Mouse (Mus musculus) myocyte (in vitro differentiated cells): Measurements from ENCODE around the gene Tmem178. TPM values are rescaled to one million over a fixed set of nuclear protein-coding genes. Genes with fewer than 3 reads are reported as not detected.

Experiments
- H3K27me3 ChIP-seq: one replicate; pipeline ENCODE4 v1.6.1; 2011; ENCODE audit not compliant: control insufficient read depth, insufficient read depth, insufficient read length
- H3K36me3 ChIP-seq: one replicate; pipeline ENCODE4 v1.6.1; 2011; ENCODE audit not compliant: control insufficient read depth, insufficient read depth
- H3K4me2 ChIP-seq: one replicate; pipeline ENCODE4 v1.6.1; 2011; ENCODE audit warnings: low read depth, control low read depth
- H3K4me3 ChIP-seq: one replicate; pipeline ENCODE4 v1.5.1; 2011; ENCODE audit warnings: mild to moderate bottlenecking, control low read depth, moderate library complexity
- H3K79me2 ChIP-seq: one replicate; pipeline ENCODE4 v1.6.1; 2011; ENCODE audit not compliant: control insufficient read depth, insufficient read depth
- H3ac ChIP-seq: one replicate; pipeline ENCODE4 v1.6.1; 2011; ENCODE audit not compliant: control insufficient read depth, insufficient read length
- CEBPB ChIP-seq: IDR thresholded peaks from 2 replicates; pipeline ENCODE4 v1.6.1; 2011; ENCODE audit warnings: mild to moderate bottlenecking, moderate library complexity; ENCODE audit not compliant: poor library complexity, insufficient read depth, severe bottlenecking
- E2F4 ChIP-seq: IDR thresholded peaks from one replicate; pipeline ENCODE4 v1.6.1; 2011; ENCODE audit warnings: mild to moderate bottlenecking, control low read depth, moderate library complexity; ENCODE audit not compliant: insufficient read depth
- MAX ChIP-seq: IDR thresholded peaks from one replicate; pipeline ENCODE4 v1.6.1; 2011; ENCODE audit warnings: low read depth, mild to moderate bottlenecking, control low read depth
- MYOD1 ChIP-seq, 3 experiments: IDR thresholded peaks; one replicate each; pipeline ENCODE4 v1.6.1; 2011; ENCODE audit warnings: control low read depth in 2 of 3, low read depth in 2 of 3, mild to moderate bottlenecking in 2 of 3, moderate library complexity in 1 of 3; ENCODE audit not compliant: insufficient read length in 2 of 3, control insufficient read depth in 1 of 3
- MYOG ChIP-seq, 3 experiments: IDR thresholded peaks; one replicate each; pipeline ENCODE4 v1.6.1; 2011; ENCODE audit warnings: control low read depth in 2 of 3, low read depth in 2 of 3, mild to moderate bottlenecking in 2 of 3; ENCODE audit not compliant: insufficient read length in 2 of 3, control insufficient read depth in 1 of 3, insufficient read depth in 1 of 3
- POLR2A ChIP-seq: IDR thresholded peaks from one replicate; pipeline ENCODE4 v1.6.1; 2011; ENCODE audit warnings: low read depth, mild to moderate bottlenecking, control low read depth, moderate library complexity; ENCODE audit not compliant: insufficient read length
- POLR2AphosphoS2 ChIP-seq: IDR thresholded peaks from one replicate; pipeline ENCODE4 v1.6.1; 2011; ENCODE audit warnings: low read depth, control low read depth; ENCODE audit not compliant: insufficient read length
- REST ChIP-seq: IDR thresholded peaks from one replicate; pipeline ENCODE4 v1.6.1; 2011; ENCODE audit warnings: mild to moderate bottlenecking, control low read depth, moderate library complexity; ENCODE audit not compliant: insufficient read depth, insufficient read length
- SRF ChIP-seq: IDR thresholded peaks from one replicate; pipeline ENCODE4 v1.6.1; 2011; ENCODE audit warnings: low read depth; ENCODE audit not compliant: control insufficient read depth, insufficient read length
- TCF12 ChIP-seq: IDR thresholded peaks from one replicate; pipeline ENCODE4 v1.6.1; 2011; ENCODE audit warnings: mild to moderate bottlenecking, control low read depth; ENCODE audit not compliant: poor library complexity, insufficient read depth, severe bottlenecking
- TCF3 ChIP-seq: IDR thresholded peaks from one replicate; pipeline ENCODE4 v1.6.1; 2011; ENCODE audit warnings: low read depth, control low read depth; ENCODE audit not compliant: insufficient read length
- USF1 ChIP-seq: IDR thresholded peaks from one replicate; pipeline ENCODE4 v1.6.1; 2011; ENCODE audit warnings: low read depth, mild to moderate bottlenecking, control low read depth, moderate library complexity
- polyA plus RNA-seq: library from polyadenylated mRNA; unstranded; fragments of >200 nt; fragmentation: generic; extraction: Trizol; gene quantifications from one replicate; pipeline ENCODE4 v1.2.1, GENCODE M21; 2012; ENCODE audit warnings: missing spikeins

Gene Tmem178
- polyA plus RNA-seq, 1 experiment: not detected

- no peak overlapping the region for H3ac ChIP-seq
- H3K4me2 ChIP-seq: no peak overlapping the region
- no peaks in the 10 kb centered on the region for H3K79me2 ChIP-seq
- H3K36me3 ChIP-seq: peaks cover 6% of the 10 kb centered on the region
- H3K27me3 ChIP-seq: no peaks in the 10 kb centered on the region
- no peak overlapping the region for H3K4me3 ChIP-seq
- no peak for TF ChIP-seq E2F4
- TF ChIP-seq POLR2A: no peak
- no peak for TF ChIP-seq POLR2AphosphoS2
- no peak for TF ChIP-seq MAX
- TF ChIP-seq MYOG (IDR thresholded peaks at IDR 0.05; ENCODE audit: control insufficient read depth in 1 of 3, insufficient read depth in 1 of 3, insufficient read length in 2 of 3, low read depth in 2 of 3): no peak
- no peak for TF ChIP-seq USF1
- no peak for TF ChIP-seq SRF
- no peak for TF ChIP-seq TCF12
- no peak for TF ChIP-seq REST
- no peak for TF ChIP-seq CEBPB
- TF ChIP-seq MYOD1 (IDR thresholded peaks at IDR 0.05; ENCODE audit: control insufficient read depth in 1 of 3, insufficient read length in 2 of 3, low read depth in 2 of 3): no peak
- no peak for TF ChIP-seq TCF3
These were observed 88.5 kb downstream of the Tmem178 start for GRCm38 (mm10) chr17:81032957-81033356.

- Histone ChIP-seq H3K36me3 (peaks cover 6% of the 10 kb centered on the region), H3K4me2 (no peak overlapping the region), H3ac (no peak overlapping the region), H3K27me3 (no peaks in the 10 kb centered on the region), H3K4me3 (no peak overlapping the region), H3K79me2 (no peaks in the 10 kb centered on the region)
- TF ChIP-seq SRF: no peak
- TF ChIP-seq POLR2A: no peak
- TF ChIP-seq E2F4: no peak
- no peak for TF ChIP-seq POLR2AphosphoS2
- no peak for TF ChIP-seq REST
- TF ChIP-seq CEBPB: no peak
- no peak for TF ChIP-seq MAX
- no peak for TF ChIP-seq TCF12
- TF ChIP-seq TCF3: no peak
- no peak for TF ChIP-seq USF1
- no peak for TF ChIP-seq MYOG (IDR thresholded peaks at IDR 0.05; ENCODE audit: control insufficient read depth in 1 of 3, insufficient read depth in 1 of 3, insufficient read length in 2 of 3, low read depth in 2 of 3)
- no peak for TF ChIP-seq MYOD1 (IDR thresholded peaks at IDR 0.05; ENCODE audit: control insufficient read depth in 1 of 3, insufficient read length in 2 of 3, low read depth in 2 of 3)
These were observed 90.9 kb downstream of the Tmem178 start for GRCm38 (mm10) chr17:81035354-81035753.

GRCm38 (mm10) chr17:81038707-81039408, 94.4 kb downstream of the Tmem178 start:
- Histone ChIP-seq H3ac (no peak overlapping the region), H3K4me3 (no peak overlapping the region), H3K79me2 (no peaks in the 10 kb centered on the region), H3K27me3 (no peaks in the 10 kb centered on the region), H3K4me2 (no peak overlapping the region), H3K36me3 (no peaks in the 10 kb centered on the region)
- TF ChIP-seq TCF3 (no peak), SRF (no peak), TCF12 (no peak), MAX (no peak), POLR2AphosphoS2 (no peak), MYOD1 (IDR thresholded peaks at IDR 0.05; ENCODE audit: control insufficient read depth in 1 of 3, insufficient read length in 2 of 3, low read depth in 2 of 3) (no peak), USF1 (no peak), MYOG (IDR thresholded peaks at IDR 0.05; ENCODE audit: control insufficient read depth in 1 of 3, insufficient read depth in 1 of 3, insufficient read length in 2 of 3, low read depth in 2 of 3) (no peak), CEBPB (no peak), REST (no peak), POLR2A (no peak), E2F4 (no peak)

GRCm38 (mm10) chr17:81041662-81042061, 97.2 kb downstream of the Tmem178 start:
- Histone ChIP-seq H3K79me2 (no peaks in the 10 kb centered on the region), H3K4me3 (no peak overlapping the region), H3K4me2 (no peak overlapping the region), H3K36me3 (no peaks in the 10 kb centered on the region), H3ac (no peak overlapping the region), H3K27me3 (no peaks in the 10 kb centered on the region)
- TF ChIP-seq TCF12: no peak
- TF ChIP-seq MAX: no peak
- no peak for TF ChIP-seq POLR2A
- TF ChIP-seq USF1: no peak
- no peak for TF ChIP-seq MYOG (IDR thresholded peaks at IDR 0.05; ENCODE audit: control insufficient read depth in 1 of 3, insufficient read depth in 1 of 3, insufficient read length in 2 of 3, low read depth in 2 of 3)
- no peak for TF ChIP-seq SRF
- TF ChIP-seq REST: no peak
- TF ChIP-seq TCF3: no peak
- no peak for TF ChIP-seq E2F4
- TF ChIP-seq POLR2AphosphoS2: no peak
- no peak for TF ChIP-seq CEBPB
